Mouse (Mus musculus) stomach, embryonic 16.5 days (tissue): ENCODE measurements around the gene Got2. TPM values are rescaled to one million over a fixed set of nuclear protein-coding genes. Genes with fewer than 3 reads are reported as not detected.

Experiments
- ATAC-seq: fragments of 200-750 bp; cut with Nextera tagmentation; 2 replicates; pipeline ENCODE4 v1.8.0; 2017; ENCODE audit warnings: moderate number of reproducible peaks, moderate TSS enrichment; ENCODE audit not compliant: insufficient read depth, low FRiP score
- H3K27ac ChIP-seq: fragments of 300-500 bp; sonication (generic); 2 replicates; pipeline ENCODE4 v1.5.1; 2014; ENCODE audit warnings: low read length
- H3K27me3 ChIP-seq: fragments of 300-500 bp; sonication (generic); 2 replicates; pipeline ENCODE4 v1.6.1; 2014; ENCODE audit warnings: low read length, control low read depth, mixed read lengths; ENCODE audit not compliant: control insufficient read depth, insufficient read depth
- H3K36me3 ChIP-seq: fragments of 300-500 bp; sonication (generic); 2 replicates; pipeline ENCODE4 v1.6.1; 2014; ENCODE audit warnings: low read length; ENCODE audit not compliant: control insufficient read depth, insufficient read depth
- H3K4me1 ChIP-seq: fragments of 300-500 bp; sonication (generic); 2 replicates; pipeline ENCODE4 v1.6.1; 2014; ENCODE audit warnings: low read length, control low read depth, mixed read lengths; ENCODE audit not compliant: control insufficient read depth, insufficient read depth
- H3K4me2 ChIP-seq: fragments of 300-500 bp; sonication (generic); 2 replicates; pipeline ENCODE4 v1.6.1; 2014; ENCODE audit warnings: low read depth, low read length, mixed read lengths
- H3K4me3 ChIP-seq: fragments of 300-500 bp; sonication (generic); replicated peaks from 2 replicates; pipeline ENCODE4 v1.5.1; 2014; ENCODE audit warnings: mild to moderate bottlenecking, low read length
- H3K9ac ChIP-seq: fragments of 300-500 bp; sonication (generic); 2 replicates; pipeline ENCODE4 v1.6.1; 2014; ENCODE audit warnings: low read length
- H3K9me3 ChIP-seq: fragments of 300-500 bp; sonication (generic); replicated peaks from 2 replicates; pipeline ENCODE4 v1.6.1; 2016; ENCODE audit warnings: low read length, control low read depth; ENCODE audit not compliant: control insufficient read depth
- WGBS: fragments of 180-500 bp; shearing (Covaris S2); extraction: QIAGEN DNeasy Blood & Tissue Kit; methylation state at CpG from one replicate; pipeline ENCODE4 v1.1.7; 2014; 5-methylcytosine and 5-hydroxymethylcytosine counted together
- polyA plus RNA-seq: library from polyadenylated mRNA; unstranded; fragments of >200 nt; fragmentation: Nextera tagmentation; extraction: Ambion mirVana; gene quantifications from 2 replicates; pipeline ENCODE4 v1.2.1, GENCODE M21; 2015

Gene Got2
- polyA plus RNA-seq, 1 experiment from 2014 or later = 186 TPM

DNA sequence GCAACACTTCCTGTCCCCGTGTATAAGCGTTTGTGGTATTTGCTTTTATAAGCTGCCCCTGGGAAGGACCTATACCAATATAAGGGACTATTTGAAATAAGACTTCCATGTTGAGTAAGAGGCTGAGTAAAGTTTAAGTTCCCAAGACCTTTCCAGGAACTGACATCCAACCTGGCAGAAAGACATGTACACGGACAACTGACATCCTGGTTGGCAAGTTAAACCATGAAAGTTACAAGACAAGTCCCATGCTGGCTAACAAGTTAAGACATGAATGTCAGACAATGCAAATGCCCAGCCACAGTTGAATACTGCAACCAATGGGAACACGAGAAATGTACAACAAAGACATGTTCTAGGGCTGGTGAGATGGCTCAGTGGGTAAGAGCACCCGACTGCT, 5.4 kb upstream of the Got2 start:
- Histone ChIP-seq H3K9ac (no peak overlapping the region), H3K36me3 (no peaks in the 10 kb centered on the region), H3K4me1 (no peaks in the 10 kb centered on the region), H3K4me3 (no peak overlapping the region), H3K27ac (no peak overlapping the region), H3K4me2 (no peak overlapping the region), H3K9me3 (no peaks in the 10 kb centered on the region), H3K27me3 (no peaks in the 10 kb centered on the region)
- 72% methylated on average over 5 of the region's 5 CpGs for whole genome bisulfite sequencing
- no peak for ATAC-seq

DNA sequence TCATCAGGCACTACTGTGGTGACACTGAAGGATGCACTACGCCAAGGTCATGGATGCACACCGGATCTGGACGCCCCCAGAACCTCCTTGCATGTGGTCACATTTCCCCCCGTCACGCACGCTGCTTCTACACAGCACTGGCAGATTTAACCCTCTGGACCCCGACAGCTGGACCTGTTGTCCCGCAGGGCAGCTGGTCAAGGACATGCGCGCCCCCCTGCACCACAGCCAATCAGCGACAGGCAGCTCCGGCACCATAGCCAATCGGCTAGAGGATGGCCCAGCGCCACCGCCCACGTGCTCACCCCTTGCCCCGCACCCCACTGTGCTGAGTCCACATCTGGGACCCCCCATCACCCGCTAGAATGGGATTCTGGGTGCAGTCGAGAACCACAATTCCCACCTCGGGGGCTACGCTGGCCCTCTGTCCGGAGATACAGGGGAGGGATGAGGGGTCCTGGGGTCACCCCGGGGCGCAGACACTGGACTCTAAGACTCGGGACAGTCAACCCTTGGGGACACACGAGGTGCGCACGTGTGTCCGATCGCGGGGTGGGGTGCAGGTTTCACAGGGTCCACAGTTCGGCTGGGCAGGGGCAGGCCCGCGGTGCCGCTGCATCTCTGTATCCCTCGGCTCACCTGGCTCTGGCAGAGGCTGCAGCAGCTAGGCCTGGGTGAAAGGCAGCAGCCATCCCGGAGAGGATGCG, 616 bp downstream of the Got2 start:
- Histone ChIP-seq H3K4me3 (peak overlapping the region; percentile 94), H3K27ac (peak overlapping the region; percentile 76), H3K9ac (peak overlapping the region; percentile 85), H3K4me1 (peaks cover 12% of the 10 kb centered on the region), H3K4me2 (peak overlapping the region; percentile 66), H3K27me3 (no peaks in the 10 kb centered on the region), H3K36me3 (no peaks in the 10 kb centered on the region), H3K9me3 (no peaks in the 10 kb centered on the region)
- peak; percentile 92 for ATAC-seq
- under 1% methylated on average over 38 of the region's 38 CpGs for WGBS

DNA sequence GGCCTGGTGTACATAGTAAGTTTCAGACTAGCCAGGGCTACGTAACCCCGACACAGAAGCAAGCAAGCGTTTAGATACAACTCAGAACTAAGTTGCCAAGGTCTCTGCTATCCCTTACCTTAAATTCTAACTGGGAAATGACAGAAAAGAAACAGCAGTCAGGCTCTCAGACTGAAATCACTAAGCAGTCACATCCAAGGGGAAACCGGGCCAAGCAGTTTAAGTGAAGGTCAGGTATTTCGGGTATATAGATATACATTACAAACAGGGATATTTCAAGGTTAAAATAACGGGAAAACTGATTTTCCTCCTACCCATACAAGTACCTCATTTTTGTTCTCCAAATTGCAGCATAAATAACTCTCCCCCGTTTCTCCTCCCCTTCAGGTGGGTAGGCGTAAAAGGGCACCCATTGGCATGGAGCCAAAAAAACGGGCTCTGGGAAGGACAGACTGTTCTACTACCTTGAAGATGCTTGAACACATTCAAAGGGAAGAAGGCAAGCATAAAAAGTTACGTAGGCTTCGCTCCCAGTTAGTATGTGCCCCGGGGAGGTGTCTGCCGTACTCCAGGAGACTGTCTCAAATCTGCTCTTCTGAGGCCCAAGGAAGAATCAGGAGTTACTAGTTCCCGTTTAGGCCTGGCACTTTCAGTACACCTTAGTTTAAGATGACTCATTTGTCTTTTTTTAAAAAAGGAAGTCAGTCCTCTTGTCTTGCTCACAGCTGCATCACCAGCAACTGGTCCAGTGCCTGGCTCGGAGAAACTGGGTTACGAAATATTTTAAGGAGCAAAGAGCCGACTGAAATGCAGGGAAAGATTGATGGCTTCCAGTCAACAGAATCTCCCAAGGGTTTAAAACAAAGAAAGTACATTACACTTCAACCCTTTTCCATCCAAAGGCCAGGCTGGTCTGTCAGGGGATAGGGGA, 1.4 kb downstream of the Got2 start:
- peak overlapping the region; percentile 85 for H3K9ac ChIP-seq
- H3K27ac ChIP-seq = peak overlapping the region; percentile 34
- no peaks in the 10 kb centered on the region for H3K27me3 ChIP-seq
- H3K4me1 ChIP-seq = peaks cover 12% of the 10 kb centered on the region
- peak overlapping the region; percentile 94 for H3K4me3 ChIP-seq
- H3K36me3 ChIP-seq = no peaks in the 10 kb centered on the region
- ATAC-seq = no peak
- 62% methylated on average over 17 of the region's 17 CpGs for WGBS
- H3K9me3 ChIP-seq = no peaks in the 10 kb centered on the region
- peak overlapping the region; percentile 66 for H3K4me2 ChIP-seq

DNA sequence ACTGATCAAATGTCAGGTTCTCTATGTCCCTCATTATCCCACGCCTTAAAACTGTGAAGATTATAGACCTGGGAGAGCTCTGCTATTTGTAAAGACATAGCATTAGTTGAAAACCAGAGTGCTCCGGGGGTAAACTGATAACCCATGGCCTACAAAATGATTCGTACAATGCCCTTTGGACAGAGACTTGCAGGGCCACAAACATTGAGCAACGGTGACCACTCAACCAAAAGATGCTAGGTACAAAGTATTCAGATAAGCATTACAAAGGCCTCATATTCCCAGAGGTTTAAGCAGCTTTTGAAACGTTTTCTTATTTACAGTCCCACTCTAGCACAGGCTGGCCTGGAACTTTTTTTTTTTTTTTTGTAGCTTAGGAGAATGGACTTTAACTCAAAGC, 2.4 kb downstream of the Got2 start:
- H3K9ac ChIP-seq = no peak overlapping the region
- H3K27me3 ChIP-seq = no peaks in the 10 kb centered on the region
- no peak overlapping the region for H3K27ac ChIP-seq
- no peak for ATAC-seq
- no peak overlapping the region for H3K4me2 ChIP-seq
- 52% methylated on average over 5 of the region's 5 CpGs for WGBS
- H3K4me1 ChIP-seq = peaks cover 12% of the 10 kb centered on the region
- no peaks in the 10 kb centered on the region for H3K36me3 ChIP-seq
- no peaks in the 10 kb centered on the region for H3K9me3 ChIP-seq
- no peak overlapping the region for H3K4me3 ChIP-seq

DNA sequence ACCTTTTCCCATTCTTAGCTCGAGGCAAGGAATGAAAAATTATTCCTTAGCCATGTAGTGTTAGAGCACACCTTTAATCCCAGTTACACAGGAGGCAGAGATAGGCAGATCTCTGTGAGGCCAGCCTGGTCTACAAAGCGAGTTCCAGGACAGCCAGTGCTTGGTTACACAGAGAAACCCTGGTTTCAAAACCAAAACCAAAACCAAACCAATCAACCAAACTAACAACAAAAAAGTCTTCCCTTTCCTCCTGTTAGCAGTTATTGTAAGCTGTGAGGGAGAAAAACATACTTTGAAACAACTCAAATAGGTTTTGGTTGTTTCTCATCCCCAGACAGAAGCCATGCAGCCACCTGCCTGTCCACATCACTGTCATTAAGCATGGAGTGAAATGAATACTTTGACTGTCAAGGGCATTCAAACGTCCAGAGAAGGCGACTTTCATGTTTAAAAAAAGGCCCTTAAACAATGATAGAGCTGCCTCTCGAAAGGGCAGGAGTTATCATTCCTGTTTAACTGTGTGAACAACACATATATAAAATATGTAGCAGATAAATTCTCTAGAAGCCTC, 3.0 kb downstream of the Got2 start:
- Histone ChIP-seq H3K4me2 (no peak overlapping the region), H3K4me3 (no peak overlapping the region), H3K27me3 (no peaks in the 10 kb centered on the region), H3K27ac (no peak overlapping the region), H3K4me1 (peaks cover 12% of the 10 kb centered on the region), H3K9me3 (no peaks in the 10 kb centered on the region), H3K36me3 (no peaks in the 10 kb centered on the region), H3K9ac (no peak overlapping the region)
- ATAC-seq = no peak
- WGBS = 66% methylated on average over 5 of the region's 5 CpGs

DNA sequence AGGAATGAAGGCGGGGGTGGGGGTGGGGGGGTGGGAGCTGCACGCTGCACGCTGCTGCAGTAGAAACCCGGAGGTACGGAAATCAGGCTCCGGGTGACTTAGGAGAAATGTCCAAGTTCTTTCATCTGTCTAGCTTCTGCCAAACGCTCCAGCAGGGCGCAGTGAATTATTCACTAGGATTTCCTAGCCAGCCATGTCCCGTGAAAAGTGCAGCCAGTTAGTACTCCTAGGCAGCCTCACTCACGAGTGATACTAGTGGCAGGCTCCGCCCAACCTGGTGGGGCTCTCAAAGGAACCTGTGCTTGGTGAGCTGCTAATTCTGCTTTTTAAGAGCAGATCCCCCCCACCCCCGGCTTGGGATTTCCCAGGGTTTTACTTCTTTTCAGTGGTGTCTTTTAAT, 3.9 kb downstream of the Got2 start:
- Histone ChIP-seq H3K9ac (no peak overlapping the region), H3K4me3 (no peak overlapping the region), H3K9me3 (no peaks in the 10 kb centered on the region), H3K4me1 (peaks cover 12% of the 10 kb centered on the region), H3K27ac (no peak overlapping the region), H3K36me3 (no peaks in the 10 kb centered on the region), H3K27me3 (no peaks in the 10 kb centered on the region), H3K4me2 (no peak overlapping the region)
- ATAC-seq = no peak
- WGBS = 75% methylated on average over 12 of the region's 12 CpGs

DNA sequence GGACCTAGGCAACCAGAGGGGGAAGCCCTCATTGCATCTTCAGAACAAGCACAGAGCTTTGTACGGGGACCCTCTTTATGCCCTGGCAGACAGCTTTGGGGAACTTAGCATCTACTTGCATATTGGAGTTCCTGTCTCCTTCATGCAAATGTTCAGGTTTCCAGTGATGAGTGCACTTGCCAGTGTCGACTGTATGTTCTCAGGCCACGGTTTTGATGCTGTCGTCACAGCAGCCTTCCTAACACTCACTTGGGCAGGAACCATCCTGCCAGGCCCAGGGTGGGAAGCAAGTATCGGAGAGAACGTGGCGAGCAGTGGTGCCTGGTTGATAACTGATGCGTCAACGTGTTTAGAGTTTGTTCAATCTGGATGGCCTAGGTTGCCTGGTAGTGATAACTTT, 6.2 kb downstream of the Got2 start:
- Histone ChIP-seq H3K9me3 (no peaks in the 10 kb centered on the region), H3K4me1 (peaks cover 18% of the 10 kb centered on the region), H3K4me3 (no peak overlapping the region), H3K4me2 (no peak overlapping the region), H3K9ac (no peak overlapping the region), H3K36me3 (peaks cover 3% of the 10 kb centered on the region; the same call in 1 of the 2 replicates), H3K27me3 (no peaks in the 10 kb centered on the region), H3K27ac (no peak overlapping the region)
- WGBS = 86% methylated on average over 9 of the region's 9 CpGs
- no peak for ATAC-seq

DNA sequence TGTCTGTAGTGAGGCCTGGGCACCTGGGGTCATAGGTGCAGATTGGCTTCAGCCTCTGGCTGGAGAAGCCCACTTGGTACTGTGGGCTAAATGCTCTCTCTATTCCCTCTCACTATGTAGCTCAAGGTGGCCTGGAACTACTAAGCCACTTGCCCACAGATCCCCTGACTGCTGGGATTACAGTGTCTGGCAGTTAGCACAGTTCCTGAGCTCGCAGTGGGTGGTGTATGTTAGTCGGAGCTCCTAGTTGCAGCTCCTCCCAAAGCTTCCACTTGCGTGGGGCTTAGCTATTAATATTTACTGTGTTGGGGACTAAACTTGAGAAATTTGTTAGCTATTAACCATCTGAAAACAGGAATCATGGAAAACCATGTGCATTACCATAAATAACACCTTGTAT, 6.8 kb downstream of the Got2 start:
- Histone ChIP-seq H3K36me3 (peaks cover 4% of the 10 kb centered on the region; the same call in 1 of the 2 replicates), H3K4me1 (peaks cover 12% of the 10 kb centered on the region; the same call in 1 of the 2 replicates), H3K27me3 (no peaks in the 10 kb centered on the region), H3K27ac (no peak overlapping the region), H3K9ac (no peak overlapping the region), H3K4me2 (no peak overlapping the region), H3K9me3 (no peaks in the 10 kb centered on the region), H3K4me3 (no peak overlapping the region)
- 82% methylated on average over 3 of the region's 3 CpGs for WGBS
- ATAC-seq = no peak

DNA sequence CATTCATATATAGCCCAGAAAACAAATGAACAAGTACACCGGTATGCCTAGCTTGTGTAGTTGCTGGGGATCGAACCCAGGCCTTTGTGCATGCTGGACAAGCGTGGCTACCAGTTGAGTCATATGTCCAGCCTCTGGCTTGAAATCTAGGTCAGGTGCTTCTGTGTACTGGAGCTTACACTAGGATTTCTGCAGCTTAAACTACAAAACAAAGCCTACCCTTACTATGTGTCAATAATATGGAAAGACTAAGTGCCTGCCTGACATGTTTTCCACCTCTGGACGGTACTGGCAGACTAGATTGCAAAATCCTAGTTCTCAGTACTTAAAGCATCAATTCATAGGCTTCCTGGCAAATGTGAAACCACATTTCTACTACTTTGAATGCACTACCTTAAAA, 8.5 kb downstream of the Got2 start:
- Histone ChIP-seq H3K9me3 (no peaks in the 10 kb centered on the region), H3K4me1 (0 out of 2 replicates have a peak, but pooled peaks cover 9% of the 10 kb centered on the region), H3K9ac (no peak overlapping the region), H3K27ac (no peak overlapping the region), H3K4me2 (no peak overlapping the region), H3K4me3 (no peak overlapping the region), H3K36me3 (peaks cover 8% of the 10 kb centered on the region), H3K27me3 (no peaks in the 10 kb centered on the region)
- WGBS = 83% methylated on average over 4 of the region's 4 CpGs
- ATAC-seq = no peak
